Mouse (Mus musculus): ENCODE measurements around the gene Synrg.

Gene Synrg

GRCm38 (mm10) chr11:84042808-84043762, 78.9 kb downstream of the Synrg start:
- no peak for DNase-seq

GRCm38 (mm10) chr11:84044988-84045387, 80.8 kb downstream of the Synrg start:
- no peak for DNase-seq

- no peak for DNase-seq
Measured at GRCm38 (mm10) chr11:84047270-84047669, 83.0 kb downstream of the Synrg start.

- no peak for DNase-seq
Measured at GRCm38 (mm10) chr11:84048411-84048810, 84.2 kb downstream of the Synrg start.

- no peak for DNase-seq
Measured at GRCm38 (mm10) chr11:84053055-84053454, 88.8 kb downstream of the Synrg start.

GRCm38 (mm10) chr11:84053524-84054163, 89.4 kb downstream of the Synrg start:
- DNase-seq, result peak; percentile 25

GRCm38 (mm10) chr11:84057418-84057817, 93.2 kb downstream of the Synrg start:
- no peak for DNase-seq

- DNase-seq, result no peak
Measured at GRCm38 (mm10) chr11:84059784-84060183, 95.6 kb downstream of the Synrg start.

GRCm38 (mm10) chr11:84060635-84061034, 96.4 kb downstream of the Synrg start:
- no peak for DNase-seq

- no peak for DNase-seq
Measured at GRCm38 (mm10) chr11:84061881-84062280, 97.7 kb downstream of the Synrg start.

GRCm38 (mm10) chr11:84062805-84063204, 98.6 kb downstream of the Synrg start:
- DNase-seq, result no peak

- no peak for DNase-seq
Measured at GRCm38 (mm10) chr11:84063631-84064209, 99.5 kb downstream of the Synrg start.

GRCm38 (mm10) chr11:84066071-84066481, 101.8 kb downstream of the Synrg start:
- peak; percentile 29 for DNase-seq

GRCm38 (mm10) chr11:84066927-84067645, 102.9 kb downstream of the Synrg start:
- DNase-seq, result peak; percentile 39

GRCm38 (mm10) chr11:84067720-84068190, 103.5 kb downstream of the Synrg start:
- DNase-seq, result peak; percentile 57

GRCm38 (mm10) chr11:84068191-84069033, 104.2 kb downstream of the Synrg start:
- peak; percentile 77 for DNase-seq

GRCm38 (mm10) chr11:84069034-84069370, 104.8 kb downstream of the Synrg start, which contains the start of gene Dusp14:
Gene Dusp14, minus strand, starts transcription at chr11:84069261.
- peak; percentile 64 for DNase-seq

GRCm38 (mm10) chr11:84072904-84073651, 108.8 kb downstream of the Synrg start:
- peak; percentile 31 for DNase-seq

GRCm38 (mm10) chr11:84073816-84074764, 109.9 kb downstream of the Synrg start:
- peak; percentile 60 for DNase-seq

- no peak for DNase-seq
Measured at GRCm38 (mm10) chr11:84077008-84077407, 112.8 kb downstream of the Synrg start.

Data from kidney, adult 18-20 months (tissue).